Mouse (Mus musculus): ENCODE data around the gene Grb2.

- no peak for TF ChIP-seq POLR2A (IDR thresholded peaks at IDR 0.05; ENCODE audit: insufficient read depth, low read depth, low read length)
- TF ChIP-seq CTCF (IDR thresholded peaks at IDR 0.05) = no peak
Observed at GRCm38 (mm10) chr11:115697091-115697490, 11.3 kb downstream of the Grb2 start.
